Mouse (Mus musculus): Measurements from ENCODE around the gene Prkaa1. TPM values are rescaled to one million over a fixed set of nuclear protein-coding genes. Genes with fewer than 3 reads are reported as not detected.

The Prkaa1 gene
- 19.3 and 20.1 TPM in 2 replicates for polyA plus RNA-seq (2012; rRNA removed)

GRCm38 (mm10) chr15:5143361-5144020, at the start of gene Prkaa1:
TSS of gene Prkaa1 (plus strand) at chr15:5143861.
- DNase-seq (ENCODE audit: low spot score) = peak; percentile 71

GRCm38 (mm10) chr15:5095534-5096301, 47.9 kb upstream of the Prkaa1 start:
- no peak for DNase-seq (ENCODE audit: low spot score)

GRCm38 (mm10) chr15:5097376-5097775, 46.3 kb upstream of the Prkaa1 start:
- no peak for DNase-seq (ENCODE audit: low spot score)

- no peak for DNase-seq (ENCODE audit: low spot score)
Observed at GRCm38 (mm10) chr15:5102312-5102711, 41.3 kb upstream of the Prkaa1 start.

- no peak for DNase-seq (ENCODE audit: low spot score)
Observed at GRCm38 (mm10) chr15:5105891-5106290, 37.8 kb upstream of the Prkaa1 start.

GRCm38 (mm10) chr15:5106293-5106692, 37.4 kb upstream of the Prkaa1 start:
- DNase-seq (ENCODE audit: low spot score) = no peak

- DNase-seq (ENCODE audit: low spot score) = no peak
Observed at GRCm38 (mm10) chr15:5107686-5108654, 35.7 kb upstream of the Prkaa1 start, which contains the start of gene Card6. TSS of gene Card6 (minus strand) at chr15:5108539.

GRCm38 (mm10) chr15:5108655-5109040, 35.0 kb upstream of the Prkaa1 start:
- DNase-seq (ENCODE audit: low spot score) = no peak

GRCm38 (mm10) chr15:5112651-5113050, 31.0 kb upstream of the Prkaa1 start:
- DNase-seq (ENCODE audit: low spot score) = no peak

- no peak for DNase-seq (ENCODE audit: low spot score)
Observed at GRCm38 (mm10) chr15:5115173-5115572, 28.5 kb upstream of the Prkaa1 start.

- peak; percentile 99 for DNase-seq (ENCODE audit: low spot score)
Observed at GRCm38 (mm10) chr15:5116270-5117030, 27.2 kb upstream of the Prkaa1 start, which contains the start of gene Rpl37. TSS of gene Rpl37 (plus strand) at chr15:5116645.

- DNase-seq (ENCODE audit: low spot score) = no peak
Observed at GRCm38 (mm10) chr15:5117031-5117601, 26.5 kb upstream of the Prkaa1 start.

GRCm38 (mm10) chr15:5118626-5119025, 25.0 kb upstream of the Prkaa1 start:
- DNase-seq (ENCODE audit: low spot score) = no peak

- no peak for DNase-seq (ENCODE audit: low spot score)
Observed at GRCm38 (mm10) chr15:5119192-5119591, 24.5 kb upstream of the Prkaa1 start.

GRCm38 (mm10) chr15:5119707-5120106, 24.0 kb upstream of the Prkaa1 start:
- no peak for DNase-seq (ENCODE audit: low spot score)

- DNase-seq (ENCODE audit: low spot score) = no peak
Observed at GRCm38 (mm10) chr15:5121535-5122313, 21.9 kb upstream of the Prkaa1 start.

GRCm38 (mm10) chr15:5126456-5126855, 17.2 kb upstream of the Prkaa1 start:
- no peak for DNase-seq (ENCODE audit: low spot score)

GRCm38 (mm10) chr15:5127487-5127886, 16.2 kb upstream of the Prkaa1 start:
- DNase-seq (ENCODE audit: low spot score) = no peak

GRCm38 (mm10) chr15:5128176-5128940, 15.3 kb upstream of the Prkaa1 start:
- DNase-seq (ENCODE audit: low spot score) = no peak

Data from urinary bladder, adult 2 months (tissue).